32 mouse cellular contexts compared by ENCODE assay signal in the genomic region with DNA sequence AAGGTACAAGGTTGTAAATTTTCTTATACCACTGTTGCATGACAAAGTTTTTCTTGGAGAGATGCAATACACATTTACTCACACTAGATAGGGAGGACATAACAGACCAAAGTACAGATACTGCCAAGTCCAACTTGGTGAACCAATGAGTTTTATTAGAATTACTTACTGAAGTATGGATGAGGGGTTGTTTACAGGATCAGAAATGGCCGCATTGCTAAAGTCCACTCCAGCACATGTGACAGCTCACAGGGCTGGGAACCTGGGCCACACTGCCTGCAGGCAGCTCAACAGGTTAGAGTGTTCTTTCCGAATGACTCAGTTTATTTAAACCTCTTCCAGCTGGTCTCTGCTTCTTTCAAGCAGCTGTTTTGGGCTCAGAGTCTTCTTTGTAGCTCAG. TPM values are rescaled to one million over a fixed set of nuclear protein-coding genes. Genes with fewer than 3 reads are reported as not detected.
"Had no signal": no experiment of that assay in that cellular context is flagged by ENCODE, and none has a peak within 500 bp of the region (broad histone marks: within the 10 kb centered on the region; RNA-seq: fewer than 3 reads in every experiment).

No protein-coding gene starts in this region.

- H3K36me3 ChIP-seq: heart, embryonic 10.5 days; heart, embryonic 12.5 days; hindbrain, embryonic 10.5 days; hindbrain, embryonic 12.5 days; limb, embryonic 10.5 days; limb, embryonic 12.5 days had no signal

- H3K9ac ChIP-seq: heart, embryonic 12.5 days; hindbrain, embryonic 12.5 days; hindbrain, embryonic 14.5 days; limb, embryonic 12.5 days had no signal

- H3K27me3 ChIP-seq: heart, embryonic 12.5 days; hindbrain, embryonic 12.5 days; limb, embryonic 12.5 days had no signal

- DNase-seq: gastrocnemius, postnatal 14 days; gastrocnemius, postnatal 36 days; heart, adult 11 months; heart, postnatal 10 days; heart, postnatal 4 days; kidney, adult 11 months; kidney, adult 8-10 months; kidney, postnatal 10 days; kidney, postnatal 25 days; kidney, postnatal 4 days; liver had no signal

- H3K4me2 ChIP-seq: heart, embryonic 12.5 days; hindbrain, embryonic 12.5 days; hindbrain, embryonic 14.5 days; limb, embryonic 12.5 days; liver, embryonic 11.5 days had no signal

- H3K4me3 ChIP-seq: heart, embryonic 10.5 days; heart, embryonic 12.5 days; hindbrain, embryonic 10.5 days; hindbrain, embryonic 12.5 days; left cerebral cortex, adult 2 months; limb, embryonic 10.5 days; limb, embryonic 12.5 days had no signal

- H3K27ac ChIP-seq: heart, embryonic 10.5 days; hindbrain, embryonic 10.5 days; hindbrain, embryonic 12.5 days; hindbrain, embryonic 14.5 days; layer of hippocampus, adult 2 months; left cerebral cortex, adult 2 months had no signal

- ATAC-seq: hindbrain, embryonic 16.5 days; inflammation-experienced regulatory T-cells, adult 6 months had no signal

- H3K9me3 ChIP-seq: heart, embryonic 10.5 days; heart, embryonic 12.5 days; hindbrain, embryonic 10.5 days; hindbrain, embryonic 12.5 days; limb, embryonic 10.5 days; limb, embryonic 12.5 days had no signal

- H3K4me1 ChIP-seq: heart, embryonic 10.5 days; hindbrain, embryonic 12.5 days had no signal

RNA-seq across cellular contexts. Expression of gene Lgr5, which starts 37.4 kb away (rescaled TPM):
- total RNA-seq: heart, adult 8-10 months had no signal

RNA-seq across cellular contexts. Expression of gene A930009A15Rik, which starts 55.2 kb away (rescaled TPM):
- total RNA-seq: gastrocnemius, adult 18-20 months; gastrocnemius, adult 8-10 months; gastrocnemius, postnatal 14 days; gastrocnemius, postnatal 36 days; heart, adult 8-10 months; heart, postnatal 10 days; heart, postnatal 25 days; heart, postnatal 4 days had no signal
- polyA plus RNA-seq: gonadal fat pad, adult 2 months; heart, embryonic 10.5 days; heart, embryonic 12.5 days; heart, embryonic 14.5 days; heart, embryonic 16.5 days; inflammation-experienced regulatory T-cells, adult 6 months; kidney, embryonic 16.5 days; limb, embryonic 10.5 days; limb, embryonic 12.5 days; limb, embryonic 14.5 days; liver, embryonic 11.5 days had no signal
